Mouse (Mus musculus) NIH3T3 (cell line): ENCODE data around the gene Btbd35f17.
"Not testable (repeated sequence)": the region's sequence is repeated elsewhere in the genome, so short reads cannot be mapped to it uniquely, and the experiment has no call there.

Experiments
- DNase-seq: peaks from one replicate; pipeline ENCODE4 v3.0.0-alpha.2; 2012; ENCODE audit warnings: low read depth

Btbd35f17 gene

GRCm38 (mm10) chrX:4370336-4370735 is at the start of gene Btbd35f17:
Btbd35f17 (plus strand) TSS chrX:4370636.
- DNase-seq: not testable (repeated sequence)
